Mouse (Mus musculus): Measurements from ENCODE around the gene Nipa1. TPM values are rescaled to one million over a fixed set of nuclear protein-coding genes. Genes with fewer than 3 reads are reported as not detected.

Gene Nipa1
- polyA plus RNA-seq (2012; rRNA removed) = 3.6 and 4.5 TPM in 2 replicates

DNA sequence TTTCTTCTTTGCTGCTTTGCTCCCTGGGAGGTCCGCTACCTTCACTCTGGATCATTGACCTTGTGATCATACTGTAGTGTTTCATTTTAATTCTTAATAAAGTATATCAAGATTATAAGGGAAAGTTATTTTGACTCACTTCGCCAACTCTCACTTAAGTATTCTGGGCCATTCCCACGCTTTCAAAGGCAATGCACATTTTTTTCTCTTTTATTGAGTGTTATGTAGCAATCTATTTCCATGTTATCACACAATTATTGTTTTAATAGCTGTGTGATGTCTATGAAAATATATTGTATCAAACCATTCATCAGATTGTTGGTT lies at the start of gene Nipa1:
TSS of gene Nipa1 (minus strand) at position 25 of the 324 bp plus-strand sequence.
- no peak within 1 kb of the TSS for H3K27ac ChIP-seq (ENCODE audit: insufficient read depth, low read depth, low read length)
- no peaks in the 10 kb centered on the region for H3K36me3 ChIP-seq (ENCODE audit: control insufficient read depth, insufficient read depth, low read length)
- H3K4me3 ChIP-seq (ENCODE audit: insufficient read depth, low read depth, low read length) = peak within 1 kb of the TSS; percentile 65
- DNase-seq = no peak
- 36% methylated on average over 3 of the region's 3 CpGs for WGBS
- H3K4me1 ChIP-seq (ENCODE audit: control insufficient read depth, insufficient read depth, low read length) = no peaks in the 10 kb centered on the region
- no peaks in the 10 kb centered on the region for H3K27me3 ChIP-seq (replicated peaks; ENCODE audit: control insufficient read depth, insufficient read depth, low read length)
- TF ChIP-seq POLR2A (IDR thresholded peaks at IDR 0.05; ENCODE audit: low read depth, low read length) (no peak), CTCF (conservative IDR thresholded peaks at IDR 0.05; ENCODE audit: insufficient read depth, insufficient read length, low read depth, low read length) (no peak)

DNA sequence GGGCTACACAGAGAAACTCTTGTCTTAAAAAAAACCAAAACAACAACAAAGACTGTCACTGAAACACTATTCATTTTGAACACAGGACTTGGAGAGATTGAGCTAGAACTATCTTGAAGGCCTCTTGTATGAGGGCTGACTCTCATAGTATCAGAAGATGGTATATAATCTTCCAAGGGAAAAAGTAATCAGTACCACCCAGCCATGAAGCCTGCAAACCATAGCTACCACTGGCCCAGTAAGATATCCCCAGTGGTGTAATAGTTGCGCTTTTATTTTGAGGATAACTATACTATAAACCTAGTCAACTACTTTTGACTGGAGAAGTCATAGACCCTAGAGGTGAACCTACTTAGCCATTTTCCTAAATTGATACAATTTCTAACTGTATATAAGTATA lies 46.9 kb upstream of the Nipa1 start:
- no peak overlapping the region for H3K27ac ChIP-seq (ENCODE audit: insufficient read depth, low read depth, low read length)
- H3K4me1 ChIP-seq (ENCODE audit: control insufficient read depth, insufficient read depth, low read length) = peaks cover 3% of the 10 kb centered on the region; the same call in 1 of the 2 replicates
- peaks cover 2% of the 10 kb centered on the region; the same call in 1 of the 2 replicates for H3K36me3 ChIP-seq (ENCODE audit: control insufficient read depth, insufficient read depth, low read length)
- H3K4me3 ChIP-seq (ENCODE audit: insufficient read depth, low read depth, low read length) = no peak overlapping the region
- 100% methylated on average over 1 of the region's 1 CpGs for WGBS
- no peak for TF ChIP-seq POLR2A (IDR thresholded peaks at IDR 0.05; ENCODE audit: low read depth, low read length)
- TF ChIP-seq CTCF (conservative IDR thresholded peaks at IDR 0.05; ENCODE audit: insufficient read depth, insufficient read length, low read depth, low read length) = no peak
- no peaks in the 10 kb centered on the region for H3K27me3 ChIP-seq (replicated peaks; ENCODE audit: control insufficient read depth, insufficient read depth, low read length)
- no peak for DNase-seq

DNA sequence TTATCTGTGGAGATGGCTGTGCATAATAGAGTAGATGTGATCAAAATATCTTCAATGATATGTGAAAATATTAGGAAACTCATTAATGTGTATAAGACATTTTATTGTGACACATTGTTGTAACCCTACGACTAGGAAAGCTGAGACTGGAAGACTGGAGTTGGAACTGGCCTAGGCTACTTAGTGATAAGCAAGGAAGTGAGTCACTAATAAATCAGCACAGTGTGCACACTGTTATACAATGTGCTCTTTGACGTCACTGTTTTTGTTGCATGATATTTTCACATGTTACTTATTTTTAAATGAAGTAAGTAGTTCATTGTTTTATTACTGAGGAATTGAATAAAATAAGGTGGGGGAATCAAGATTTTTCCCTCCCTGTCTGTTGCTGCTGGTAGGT lies 46.4 kb upstream of the Nipa1 start:
- Histone ChIP-seq H3K27me3 (replicated peaks; ENCODE audit: control insufficient read depth, insufficient read depth, low read length) (no peaks in the 10 kb centered on the region), H3K36me3 (ENCODE audit: control insufficient read depth, insufficient read depth, low read length) (peaks cover 2% of the 10 kb centered on the region; the same call in 1 of the 2 replicates), H3K4me1 (ENCODE audit: control insufficient read depth, insufficient read depth, low read length) (peaks cover 3% of the 10 kb centered on the region; the same call in 1 of the 2 replicates), H3K27ac (ENCODE audit: insufficient read depth, low read depth, low read length) (no peak overlapping the region), H3K4me3 (ENCODE audit: insufficient read depth, low read depth, low read length) (no peak overlapping the region)
- TF ChIP-seq CTCF (conservative IDR thresholded peaks at IDR 0.05; ENCODE audit: insufficient read depth, insufficient read length, low read depth, low read length) = no peak
- no peak for TF ChIP-seq POLR2A (IDR thresholded peaks at IDR 0.05; ENCODE audit: low read depth, low read length)
- no peak for DNase-seq
- 45% methylated on average over 2 of the region's 2 CpGs for WGBS

DNA sequence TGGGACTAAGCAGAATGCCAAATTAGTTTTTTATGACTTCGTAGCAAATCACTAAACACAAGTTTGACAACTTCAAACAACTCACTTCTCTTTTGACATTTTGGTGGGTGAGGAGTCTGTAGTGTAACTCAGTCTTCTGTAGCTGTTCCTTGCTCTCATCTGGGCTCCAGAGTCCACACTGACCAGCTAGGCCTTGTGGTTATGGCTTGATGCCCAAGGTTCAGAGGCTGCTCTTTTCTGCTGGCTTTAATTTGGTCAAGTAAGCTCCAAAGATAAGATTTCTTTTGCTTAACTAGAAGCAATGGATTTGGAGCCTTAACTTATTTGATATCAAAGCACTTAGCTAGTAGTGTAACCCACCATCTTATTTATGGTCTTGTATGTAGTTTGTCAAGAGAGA lies 45.1 kb upstream of the Nipa1 start:
- H3K4me1 ChIP-seq (ENCODE audit: control insufficient read depth, insufficient read depth, low read length) = peaks cover 3% of the 10 kb centered on the region; the same call in 1 of the 2 replicates
- TF ChIP-seq POLR2A (IDR thresholded peaks at IDR 0.05; ENCODE audit: low read depth, low read length) = no peak
- TF ChIP-seq CTCF (conservative IDR thresholded peaks at IDR 0.05; ENCODE audit: insufficient read depth, insufficient read length, low read depth, low read length) = no peak
- 59% methylated on average over 1 of the region's 1 CpGs for WGBS
- H3K36me3 ChIP-seq (ENCODE audit: control insufficient read depth, insufficient read depth, low read length) = peaks cover 2% of the 10 kb centered on the region; the same call in 1 of the 2 replicates
- H3K27me3 ChIP-seq (replicated peaks; ENCODE audit: control insufficient read depth, insufficient read depth, low read length) = no peaks in the 10 kb centered on the region
- DNase-seq = peak; percentile 90
- H3K27ac ChIP-seq (ENCODE audit: insufficient read depth, low read depth, low read length) = no peak overlapping the region; the same call in 1 of the 2 replicates
- no peak overlapping the region for H3K4me3 ChIP-seq (ENCODE audit: insufficient read depth, low read depth, low read length)

DNA sequence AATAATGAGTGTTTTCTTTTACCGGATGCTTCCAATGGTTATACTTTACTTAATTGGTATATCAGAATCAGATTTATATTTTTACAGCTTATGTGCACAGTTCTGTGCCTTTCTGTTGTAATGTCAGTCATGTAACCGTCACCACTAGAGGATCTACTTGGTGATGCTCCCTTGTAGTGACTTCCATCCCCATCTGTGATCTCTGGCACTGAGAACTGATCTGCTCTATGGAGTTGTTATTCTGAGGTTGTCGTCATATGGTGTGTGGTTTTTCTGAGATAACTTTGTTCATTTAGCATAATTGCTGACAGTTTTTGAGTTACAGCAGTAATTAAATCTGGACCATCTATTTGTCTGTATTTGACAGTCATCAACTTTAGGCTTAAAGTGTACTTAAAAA lies 35.6 kb upstream of the Nipa1 start:
- H3K4me1 ChIP-seq (ENCODE audit: control insufficient read depth, insufficient read depth, low read length) = peaks cover 5% of the 10 kb centered on the region; the same call in 1 of the 2 replicates
- H3K27ac ChIP-seq (ENCODE audit: insufficient read depth, low read depth, low read length) = no peak overlapping the region
- no peak overlapping the region for H3K4me3 ChIP-seq (ENCODE audit: insufficient read depth, low read depth, low read length)
- no peak for TF ChIP-seq CTCF (conservative IDR thresholded peaks at IDR 0.05; ENCODE audit: insufficient read depth, insufficient read length, low read depth, low read length)
- no peak for TF ChIP-seq POLR2A (IDR thresholded peaks at IDR 0.05; ENCODE audit: low read depth, low read length)
- no peaks in the 10 kb centered on the region for H3K36me3 ChIP-seq (ENCODE audit: control insufficient read depth, insufficient read depth, low read length)
- DNase-seq = no peak
- WGBS = 90% methylated on average over 3 of the region's 3 CpGs
- no peaks in the 10 kb centered on the region for H3K27me3 ChIP-seq (replicated peaks; ENCODE audit: control insufficient read depth, insufficient read depth, low read length)

DNA sequence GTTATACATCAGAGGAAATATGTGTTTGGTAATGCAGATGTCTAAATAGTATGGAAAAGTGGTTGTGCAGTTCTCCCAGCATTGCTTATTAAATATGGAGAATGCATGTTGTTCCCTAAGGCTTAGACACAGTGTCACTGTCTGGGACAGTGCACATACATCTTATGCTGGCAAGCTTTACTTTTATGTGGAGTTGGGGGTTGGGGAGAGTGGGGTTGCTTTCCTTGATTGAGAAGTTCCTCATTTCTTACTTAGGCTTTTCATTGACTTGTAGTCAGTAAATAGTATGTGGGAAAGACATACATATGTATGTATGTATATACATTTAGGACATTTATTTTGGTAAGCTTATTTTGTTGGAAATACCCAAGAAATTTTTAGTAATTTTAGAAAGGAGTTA lies 33.2 kb upstream of the Nipa1 start:
- TF ChIP-seq CTCF (conservative IDR thresholded peaks at IDR 0.05; ENCODE audit: insufficient read depth, insufficient read length, low read depth, low read length) (no peak), POLR2A (IDR thresholded peaks at IDR 0.05; ENCODE audit: low read depth, low read length) (no peak)
- Histone ChIP-seq H3K27me3 (replicated peaks; ENCODE audit: control insufficient read depth, insufficient read depth, low read length) (no peaks in the 10 kb centered on the region), H3K36me3 (ENCODE audit: control insufficient read depth, insufficient read depth, low read length) (no peaks in the 10 kb centered on the region), H3K4me1 (ENCODE audit: control insufficient read depth, insufficient read depth, low read length) (peaks cover 10% of the 10 kb centered on the region; the same call in 1 of the 2 replicates), H3K27ac (ENCODE audit: insufficient read depth, low read depth, low read length) (no peak overlapping the region), H3K4me3 (ENCODE audit: insufficient read depth, low read depth, low read length) (no peak overlapping the region)
- DNase-seq = no peak

DNA sequence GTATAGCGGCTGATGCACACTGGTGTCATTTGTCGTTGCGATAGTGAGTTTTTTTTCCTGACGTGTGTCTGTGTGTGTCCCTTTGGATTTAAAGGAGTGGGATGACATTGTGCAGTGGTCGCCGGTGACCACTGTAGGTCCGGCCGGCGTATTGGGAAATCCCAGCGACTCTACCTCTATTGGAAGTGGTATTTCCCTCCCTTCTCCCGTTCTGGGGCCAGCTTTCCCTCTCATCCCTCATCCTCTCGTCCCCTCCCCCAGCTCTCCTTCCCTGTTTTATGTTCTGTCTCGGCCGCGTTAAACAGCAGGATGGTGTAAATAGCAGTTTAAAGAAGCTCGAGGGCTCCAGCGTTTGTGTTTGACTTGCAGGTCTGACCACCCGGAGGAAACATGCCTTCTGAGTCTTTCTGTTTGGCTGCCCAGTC lies 30.7 kb upstream of the Nipa1 start:
- peak; percentile 46 for DNase-seq
- TF ChIP-seq CTCF (conservative IDR thresholded peaks at IDR 0.05; ENCODE audit: insufficient read depth, insufficient read length, low read depth, low read length) (no peak), POLR2A (IDR thresholded peaks at IDR 0.05; ENCODE audit: low read depth, low read length) (no peak)
- H3K27ac ChIP-seq (ENCODE audit: insufficient read depth, low read depth, low read length) = peak overlapping the region; percentile 46
- H3K4me3 ChIP-seq (ENCODE audit: insufficient read depth, low read depth, low read length) = peak overlapping the region; percentile 70
- H3K27me3 ChIP-seq (replicated peaks; ENCODE audit: control insufficient read depth, insufficient read depth, low read length) = no peaks in the 10 kb centered on the region
- no peaks in the 10 kb centered on the region for H3K36me3 ChIP-seq (ENCODE audit: control insufficient read depth, insufficient read depth, low read length)
- under 1% methylated on average over 18 of the region's 18 CpGs for WGBS
- H3K4me1 ChIP-seq (ENCODE audit: control insufficient read depth, insufficient read depth, low read length) = peaks cover 15% of the 10 kb centered on the region; the same call in 1 of the 2 replicates
